Mouse (Mus musculus) lung, embryonic 15.5 days (tissue): ENCODE results near the gene Grap2. TPM values are rescaled to one million over a fixed set of nuclear protein-coding genes. Genes with fewer than 3 reads are reported as not detected.
A peak's percentile ranks its signal among the peaks of the same experiment; 100 is the strongest.

ENCODE experiments used
- ATAC-seq: fragments of 200-750 bp; cut with Nextera tagmentation; 2 replicates; pipeline ENCODE4 v1.8.0; 2017; ENCODE audit warnings: moderate number of reproducible peaks, borderline replicate concordance; ENCODE audit not compliant: low FRiP score, low TSS enrichment; ENCODE audit errors: extremely low read depth
- H3K27ac ChIP-seq: fragments of 300-500 bp; sonication (generic); 2 replicates; pipeline ENCODE4 v1.5.1; 2015; ENCODE audit warnings: moderate library complexity, mild to moderate bottlenecking, inconsistent platforms
- H3K27me3 ChIP-seq: fragments of 300-500 bp; sonication (generic); 2 replicates; pipeline ENCODE4 v1.6.1; 2015; ENCODE audit warnings: inconsistent platforms
- H3K36me3 ChIP-seq: fragments of 300-500 bp; sonication (generic); 2 replicates; pipeline ENCODE4 v1.6.1; 2015; ENCODE audit warnings: inconsistent platforms
- H3K4me1 ChIP-seq: fragments of 300-500 bp; sonication (generic); 2 replicates; pipeline ENCODE4 v1.6.1; 2015; ENCODE audit warnings: inconsistent platforms
- H3K4me2 ChIP-seq: fragments of 300-500 bp; sonication (generic); 2 replicates; pipeline ENCODE4 v1.6.1; 2015; ENCODE audit warnings: inconsistent platforms, mild to moderate bottlenecking, moderate library complexity
- H3K4me3 ChIP-seq: fragments of 300-500 bp; sonication (generic); 2 replicates; pipeline ENCODE4 v1.5.1; 2015; ENCODE audit warnings: mild to moderate bottlenecking, inconsistent platforms
- H3K9ac ChIP-seq: fragments of 300-500 bp; sonication (generic); 2 replicates; pipeline ENCODE4 v1.6.1; 2015; ENCODE audit warnings: inconsistent platforms
- H3K9me3 ChIP-seq: fragments of 300-500 bp; sonication (generic); 2 replicates; pipeline ENCODE4 v1.6.1; 2016; ENCODE audit warnings: inconsistent platforms
- WGBS: fragments of 180-500 bp; shearing (Covaris S2); methylation state at CpG from one replicate; pipeline ENCODE4 v1.1.7; 2015; 5-methylcytosine and 5-hydroxymethylcytosine counted together
- polyA plus RNA-seq: library from polyadenylated mRNA; unstranded; fragments of >200 nt; fragmentation: Nextera tagmentation; extraction: Ambion mirVana; gene quantifications from 2 replicates; pipeline ENCODE4 v1.2.1, GENCODE M21; 2015

The Grap2 gene
- polyA plus RNA-seq, 1 experiment from 2014 or later = 2.4 TPM

DNA sequence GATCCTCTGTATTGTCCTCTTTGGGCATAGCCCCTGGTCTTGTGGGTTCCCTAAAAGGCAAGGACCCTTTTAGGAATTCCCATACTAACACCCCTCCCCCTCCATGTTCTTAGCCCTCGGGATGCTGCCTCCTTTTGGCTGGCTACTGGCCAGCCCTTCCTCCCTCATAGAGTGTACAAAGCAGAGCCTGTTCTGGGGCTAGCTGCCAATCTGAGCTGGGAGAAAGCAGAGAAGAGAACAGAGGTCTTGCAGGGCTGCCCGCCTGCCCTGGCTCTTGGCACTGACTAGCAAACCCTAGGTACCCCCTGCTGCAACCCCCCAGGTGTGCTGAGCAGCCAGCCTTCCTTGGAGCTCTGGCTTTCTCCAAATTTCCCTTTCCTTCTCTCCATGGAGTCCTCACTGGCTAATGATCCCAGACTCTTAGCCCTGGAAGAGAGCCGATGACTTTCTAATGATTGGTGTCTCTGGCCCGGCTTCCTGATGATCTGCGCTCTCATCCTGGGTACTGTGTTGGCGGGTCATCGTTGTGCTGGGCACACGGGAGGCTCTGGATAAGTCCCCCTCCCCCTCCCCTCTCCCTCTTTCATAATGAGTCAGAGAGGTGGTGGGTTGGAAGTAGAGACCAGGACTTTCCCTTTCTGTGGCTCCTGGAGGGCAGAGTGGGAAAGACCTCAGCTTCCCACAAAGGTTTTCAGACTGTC lies 107.3 kb downstream of the Grap2 start:
- Histone ChIP-seq H3K27ac (peak overlapping the region; percentile 41), H3K36me3 (no peaks in the 10 kb centered on the region), H3K27me3 (no peaks in the 10 kb centered on the region), H3K4me3 (no peak overlapping the region), H3K9me3 (no peaks in the 10 kb centered on the region), H3K4me1 (peaks cover 27% of the 10 kb centered on the region), H3K9ac (no peak overlapping the region), H3K4me2 (peak overlapping the region; percentile 2; the same call in 1 of the 2 replicates)
- WGBS = 36% methylated on average over 8 of the region's 8 CpGs
- peak; percentile 69; the same call in 1 of the 2 replicates for ATAC-seq

GRCm38 (mm10) chr15:80680347-80681030 lies 108.1 kb downstream of the Grap2 start:
- H3K4me2 ChIP-seq = no peak overlapping the region

GRCm38 (mm10) chr15:80681466-80681881 lies 109.1 kb downstream of the Grap2 start:
- Histone ChIP-seq H3K9ac (no peak overlapping the region), H3K4me1 (peaks cover 31% of the 10 kb centered on the region), H3K9me3 (no peaks in the 10 kb centered on the region), H3K4me2 (no peak overlapping the region), H3K27ac (no peak overlapping the region), H3K4me3 (no peak overlapping the region), H3K27me3 (no peaks in the 10 kb centered on the region), H3K36me3 (no peaks in the 10 kb centered on the region)
- WGBS = 70% methylated on average over 4 of the region's 4 CpGs
- no peak for ATAC-seq

More at GRCm38 (mm10) chr15:80680347-80681030, 108.1 kb downstream of the Grap2 start:
- Histone ChIP-seq H3K27ac (0 out of 2 replicates have a peak overlapping the region, but pooled peaks have one; percentile 41), H3K9me3 (no peaks in the 10 kb centered on the region), H3K4me3 (no peak overlapping the region), H3K9ac (no peak overlapping the region), H3K4me1 (peaks cover 31% of the 10 kb centered on the region), H3K36me3 (no peaks in the 10 kb centered on the region), H3K27me3 (no peaks in the 10 kb centered on the region)
- ATAC-seq = no peak
- WGBS = 31% methylated on average over 7 of the region's 7 CpGs

GRCm38 (mm10) chr15:80682343-80682742 lies 109.9 kb downstream of the Grap2 start:
- Histone ChIP-seq H3K27ac (no peak overlapping the region), H3K27me3 (no peaks in the 10 kb centered on the region), H3K36me3 (no peaks in the 10 kb centered on the region), H3K9me3 (no peaks in the 10 kb centered on the region), H3K4me3 (no peak overlapping the region), H3K4me1 (peaks cover 31% of the 10 kb centered on the region), H3K4me2 (no peak overlapping the region), H3K9ac (no peak overlapping the region)
- ATAC-seq = no peak
- 78% methylated on average over 8 of the region's 8 CpGs for WGBS

- Histone ChIP-seq H3K4me3 (no peak overlapping the region), H3K36me3 (no peaks in the 10 kb centered on the region), H3K27me3 (no peaks in the 10 kb centered on the region), H3K9me3 (no peaks in the 10 kb centered on the region), H3K9ac (no peak overlapping the region), H3K27ac (no peak overlapping the region), H3K4me2 (no peak overlapping the region), H3K4me1 (peaks cover 31% of the 10 kb centered on the region)
- ATAC-seq = no peak
- WGBS = 69% methylated on average over 6 of the region's 6 CpGs
These were observed 110.8 kb downstream of the Grap2 start for GRCm38 (mm10) chr15:80683151-80683550.

- WGBS = 65% methylated on average over 3 of the region's 3 CpGs
- ATAC-seq = no peak
- Histone ChIP-seq H3K36me3 (no peaks in the 10 kb centered on the region), H3K4me2 (no peak overlapping the region), H3K9ac (no peak overlapping the region), H3K4me3 (no peak overlapping the region), H3K9me3 (no peaks in the 10 kb centered on the region), H3K4me1 (peaks cover 31% of the 10 kb centered on the region), H3K27me3 (no peaks in the 10 kb centered on the region), H3K27ac (no peak overlapping the region)
These were observed 111.6 kb downstream of the Grap2 start for GRCm38 (mm10) chr15:80683990-80684389.

- Histone ChIP-seq H3K27me3 (no peaks in the 10 kb centered on the region), H3K9me3 (no peaks in the 10 kb centered on the region), H3K36me3 (no peaks in the 10 kb centered on the region), H3K9ac (no peak overlapping the region), H3K27ac (no peak overlapping the region), H3K4me1 (peaks cover 22% of the 10 kb centered on the region), H3K4me2 (no peak overlapping the region), H3K4me3 (no peak overlapping the region)
- 35% methylated on average over 8 of the region's 8 CpGs for WGBS
- no peak for ATAC-seq
These were observed 112.6 kb downstream of the Grap2 start for GRCm38 (mm10) chr15:80684786-80685602.

- H3K4me2 ChIP-seq = no peak overlapping the region
- H3K9ac ChIP-seq = no peak overlapping the region
- peaks cover 16% of the 10 kb centered on the region for H3K4me1 ChIP-seq
- no peaks in the 10 kb centered on the region for H3K36me3 ChIP-seq
- no peak overlapping the region for H3K4me3 ChIP-seq
- WGBS = 40% methylated on average over 7 of the region's 7 CpGs
- H3K27ac ChIP-seq = no peak overlapping the region
- H3K9me3 ChIP-seq = no peaks in the 10 kb centered on the region
- no peaks in the 10 kb centered on the region for H3K27me3 ChIP-seq
- ATAC-seq = no peak
These were observed 113.2 kb downstream of the Grap2 start for GRCm38 (mm10) chr15:80685603-80685895.

- 40% methylated on average over 7 of the region's 7 CpGs for WGBS
- Histone ChIP-seq H3K27me3 (no peaks in the 10 kb centered on the region), H3K4me3 (no peak overlapping the region), H3K36me3 (no peaks in the 10 kb centered on the region), H3K9ac (no peak overlapping the region), H3K4me1 (0 out of 2 replicates have a peak, but pooled peaks cover 5% of the 10 kb centered on the region), H3K4me2 (no peak overlapping the region), H3K9me3 (no peaks in the 10 kb centered on the region), H3K27ac (no peak overlapping the region)
- no peak for ATAC-seq
These were observed 116.1 kb downstream of the Grap2 start for GRCm38 (mm10) chr15:80688536-80688935.

GRCm38 (mm10) chr15:80693492-80693891 lies 121.1 kb downstream of the Grap2 start:
- 35% methylated on average over 3 of the region's 3 CpGs for WGBS
- H3K4me1 ChIP-seq = peaks cover 5% of the 10 kb centered on the region
- no peaks in the 10 kb centered on the region for H3K9me3 ChIP-seq
- ATAC-seq = no peak
- H3K4me2 ChIP-seq = no peak overlapping the region
- no peaks in the 10 kb centered on the region for H3K36me3 ChIP-seq
- H3K27ac ChIP-seq = no peak overlapping the region
- no peaks in the 10 kb centered on the region; the same call in 1 of the 2 replicates for H3K27me3 ChIP-seq
- H3K9ac ChIP-seq = no peak overlapping the region
- no peak overlapping the region for H3K4me3 ChIP-seq

DNA sequence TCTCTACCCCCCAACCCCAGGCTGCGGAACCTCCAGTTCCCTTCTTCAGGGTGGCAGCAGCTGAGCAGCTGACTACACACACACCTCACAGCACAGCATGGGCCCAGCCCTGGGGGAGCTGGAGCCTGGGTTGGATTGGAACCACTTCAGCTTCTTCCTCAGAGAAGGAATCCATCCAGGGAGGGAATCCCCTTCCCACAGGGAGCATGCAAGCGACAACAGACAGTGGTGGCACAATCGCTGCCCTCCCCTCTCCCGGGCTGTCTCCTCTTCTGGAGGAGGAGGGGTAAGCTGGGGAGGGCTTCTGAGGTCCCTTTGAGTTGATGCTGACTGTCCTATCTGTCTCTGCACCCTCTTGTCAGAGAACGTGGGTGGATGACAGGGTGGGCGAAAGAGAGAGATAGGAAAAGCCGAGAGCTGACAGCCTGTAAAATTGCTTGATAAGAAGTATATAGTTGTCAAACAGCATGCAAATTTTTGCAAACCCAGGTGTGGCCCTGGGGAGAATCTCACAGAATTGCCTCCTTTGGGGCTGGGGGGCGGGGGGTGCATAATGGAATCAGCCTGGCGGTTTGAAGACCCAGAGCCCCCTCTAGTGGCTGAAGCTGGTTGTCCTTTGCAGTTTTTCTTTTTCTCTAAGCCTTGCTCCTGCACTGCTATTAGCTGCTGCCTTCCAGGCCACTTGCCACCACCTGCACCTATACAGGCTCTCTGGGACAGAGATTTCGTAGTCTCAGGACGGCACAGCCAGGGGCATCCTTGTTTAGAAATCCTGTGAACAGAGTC lies 121.9 kb downstream of the Grap2 start:
- Histone ChIP-seq H3K27me3 (no peaks in the 10 kb centered on the region; the same call in 1 of the 2 replicates), H3K4me1 (peaks cover 5% of the 10 kb centered on the region), H3K9ac (no peak overlapping the region), H3K27ac (no peak overlapping the region), H3K9me3 (no peaks in the 10 kb centered on the region), H3K4me2 (peak overlapping the region; percentile 36), H3K4me3 (no peak overlapping the region), H3K36me3 (no peaks in the 10 kb centered on the region)
- no peak for ATAC-seq
- WGBS = 26% methylated on average over 11 of the region's 11 CpGs
